Mouse (Mus musculus): Measurements from ENCODE around the gene Ubac2.

The Ubac2 gene

DNA sequence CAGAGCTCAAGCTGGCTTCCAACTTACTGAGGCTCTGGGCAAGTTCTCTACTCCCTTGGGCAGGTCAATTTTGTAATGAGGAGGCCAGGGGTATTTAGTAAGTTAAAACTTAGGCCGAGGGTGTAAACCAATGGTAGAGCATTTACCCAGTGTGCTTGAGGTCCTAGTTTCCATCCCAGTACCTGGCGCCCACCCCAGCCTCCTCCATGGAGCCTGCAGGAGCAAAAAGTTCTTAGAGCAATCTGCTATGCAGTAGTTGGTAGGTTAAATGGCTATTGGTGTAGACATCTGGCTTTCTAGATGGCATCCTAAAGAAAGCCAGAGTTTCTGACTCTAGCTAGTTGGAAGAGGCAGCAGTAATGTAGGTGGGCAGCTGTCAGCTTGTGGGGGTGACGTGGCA lies 71.0 kb downstream of the Ubac2 start:
- DNase-seq (ENCODE audit: low read depth, low spot score): no peak

DNA sequence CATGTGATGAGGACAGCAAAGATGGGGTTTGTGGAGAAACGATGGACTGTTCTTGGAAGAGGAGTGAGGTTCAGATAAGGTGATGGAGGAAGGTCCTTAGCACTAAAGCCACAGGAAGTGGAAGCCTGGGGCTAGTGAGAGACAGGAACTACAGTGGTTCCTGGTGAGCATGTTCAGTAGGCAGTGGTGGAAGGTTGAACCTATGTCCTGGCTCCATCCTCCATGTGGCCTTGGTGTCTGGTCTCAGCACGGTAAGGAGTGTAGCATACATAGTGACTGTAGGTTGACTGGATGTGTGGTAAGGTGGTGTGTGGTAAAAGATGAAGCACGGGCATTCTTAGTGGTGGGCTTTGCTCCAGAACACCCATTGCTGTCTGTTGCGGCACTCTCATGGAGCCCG lies 71.5 kb downstream of the Ubac2 start:
- DNase-seq (ENCODE audit: low read depth, low spot score): no peak

GRCm38 (mm10) chr14:121951399-121952045 lies 73.1 kb downstream of the Ubac2 start:
- peak; percentile 32 for DNase-seq (ENCODE audit: low read depth, low spot score)

- DNase-seq (ENCODE audit: low read depth, low spot score): no peak
These were observed 73.6 kb downstream of the Ubac2 start for GRCm38 (mm10) chr14:121952046-121952400.

GRCm38 (mm10) chr14:121954129-121954528 lies 75.7 kb downstream of the Ubac2 start:
- no peak for DNase-seq (ENCODE audit: low read depth, low spot score)

DNA sequence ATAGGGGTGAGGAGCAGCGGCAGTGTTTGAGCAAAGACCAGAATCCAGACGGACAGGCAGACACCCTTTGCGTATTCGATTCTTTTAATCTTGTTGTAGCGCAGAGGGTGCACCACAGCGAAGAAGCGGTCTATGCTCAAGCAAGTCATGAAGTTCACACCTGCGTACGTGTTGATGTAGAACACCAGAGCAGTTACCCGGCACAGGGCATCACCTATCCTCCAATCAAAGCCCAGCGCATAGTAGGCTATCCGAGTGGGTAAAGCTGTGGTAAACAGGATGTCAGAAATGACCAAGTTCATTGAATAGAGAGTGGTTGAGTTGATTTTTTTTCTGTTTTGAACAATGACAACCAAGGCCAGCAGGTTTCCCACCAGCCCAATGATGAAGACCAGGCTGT lies 76.2 kb downstream of the Ubac2 start:
- no peak for DNase-seq (ENCODE audit: low read depth, low spot score)

DNA sequence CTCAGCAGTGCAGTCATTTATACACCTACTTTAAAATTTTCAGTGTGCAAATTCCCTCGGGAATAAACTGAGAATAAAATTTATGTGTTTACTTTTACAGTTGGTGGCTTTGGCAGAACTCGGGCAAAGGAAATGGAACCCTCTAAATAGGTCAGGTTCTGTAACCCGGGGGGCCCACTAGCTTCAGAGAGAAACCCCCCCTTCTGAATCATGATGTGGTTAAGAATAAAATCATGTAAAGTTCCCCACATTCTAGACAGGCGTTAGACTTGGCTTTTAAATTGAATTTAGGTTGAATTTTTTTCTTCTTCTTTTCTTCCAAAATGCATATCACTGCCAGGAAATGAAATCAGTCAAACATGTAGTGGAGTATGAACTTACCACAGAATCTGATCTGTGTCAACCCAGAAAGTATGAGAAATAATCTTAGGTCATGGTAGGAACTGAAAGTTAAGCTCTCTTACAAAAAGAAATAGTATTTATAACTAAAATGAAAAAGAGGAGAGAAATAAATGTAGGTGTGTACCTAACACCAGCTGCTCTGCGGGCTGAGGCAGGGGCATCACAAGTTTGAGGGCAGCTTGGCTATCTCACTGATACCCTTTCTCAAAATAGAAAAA lies 76.9 kb downstream of the Ubac2 start:
- DNase-seq (ENCODE audit: low read depth, low spot score): no peak

DNA sequence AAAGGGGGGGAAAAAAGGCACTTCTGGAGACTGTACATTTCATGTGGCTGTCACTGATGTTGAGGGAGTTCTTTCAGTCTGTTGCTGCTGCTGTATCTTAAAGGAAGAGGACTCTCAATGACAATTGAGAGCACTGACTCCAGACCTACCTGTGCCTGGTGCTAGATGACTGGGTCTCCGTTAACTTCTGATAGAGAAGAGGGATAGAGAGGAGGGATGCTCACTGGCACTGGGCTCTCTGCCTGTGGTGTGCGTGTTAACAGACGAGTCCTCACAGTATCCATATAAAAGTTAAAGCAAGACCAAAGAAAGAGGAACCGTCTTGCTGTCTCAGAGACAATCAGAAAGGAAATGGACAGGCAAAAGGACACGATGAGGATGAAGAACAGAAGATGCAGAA lies 77.9 kb downstream of the Ubac2 start:
- no peak for DNase-seq (ENCODE audit: low read depth, low spot score)

DNA sequence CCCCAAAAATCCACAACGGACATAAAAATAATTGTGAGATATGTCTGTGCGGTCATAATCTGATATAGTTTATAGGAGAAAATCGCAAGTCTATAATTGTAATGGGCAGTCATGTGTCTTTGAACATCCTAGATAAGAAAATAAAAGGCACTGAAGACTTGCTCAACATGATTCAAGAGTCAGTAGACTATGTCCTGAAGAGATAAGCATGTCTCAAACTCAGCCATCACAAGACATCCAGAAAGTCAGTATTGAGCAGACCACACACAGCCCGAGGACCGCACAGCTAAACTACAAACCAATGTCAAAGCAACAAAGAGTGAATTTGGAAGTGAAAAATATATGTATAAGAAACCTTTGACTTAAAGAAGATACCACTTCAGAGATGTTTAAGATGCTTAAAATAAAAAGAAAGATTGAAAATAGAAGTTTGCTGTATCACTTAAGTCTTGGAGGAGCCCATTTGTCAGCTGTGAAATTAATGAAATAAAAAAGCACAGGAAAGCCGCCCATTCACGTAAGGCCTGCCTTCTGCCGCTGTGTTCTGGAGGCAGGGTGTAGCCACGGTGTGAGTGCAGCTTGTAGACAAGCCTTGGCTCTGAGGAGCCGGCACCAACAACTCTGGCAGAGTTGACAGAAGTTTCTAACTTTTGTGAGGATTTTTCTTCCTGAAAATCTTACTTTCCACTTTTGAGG lies 78.9 kb downstream of the Ubac2 start:
- DNase-seq (ENCODE audit: low read depth, low spot score): no peak

DNA sequence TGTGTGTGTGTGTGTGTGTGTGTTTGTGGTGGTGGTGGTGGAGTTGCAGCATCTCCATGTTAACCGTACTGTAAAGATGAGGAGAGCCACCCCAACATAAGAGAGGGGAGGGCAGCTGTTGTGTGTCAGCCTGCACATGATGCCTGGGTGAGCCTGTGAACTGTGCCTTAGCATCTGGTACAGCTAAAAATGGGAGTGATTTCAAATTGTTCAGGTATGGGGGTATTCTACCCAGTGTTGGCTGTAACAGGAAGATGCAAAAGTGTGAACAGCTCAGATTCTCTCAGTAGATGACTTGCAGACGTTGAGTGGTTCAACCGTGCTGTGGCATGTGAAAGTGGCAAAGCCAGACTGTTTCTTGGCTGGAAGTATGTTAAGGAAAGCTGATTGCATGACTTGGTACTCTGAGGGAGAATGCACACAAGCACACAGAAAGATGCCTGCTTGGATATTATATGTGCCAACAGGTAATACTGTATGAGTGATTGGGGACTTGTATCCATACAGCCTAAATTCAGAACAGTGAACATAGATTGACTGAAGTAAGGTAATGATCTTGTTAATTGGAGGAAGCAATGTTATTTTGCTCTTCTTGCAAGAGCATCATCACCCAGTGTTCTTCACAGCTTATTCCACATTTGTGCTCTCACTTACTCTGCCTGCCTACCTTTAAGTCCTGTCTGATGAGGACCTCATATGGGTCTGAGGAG lies 79.8 kb downstream of the Ubac2 start:
- no peak for DNase-seq (ENCODE audit: low read depth, low spot score)

DNA sequence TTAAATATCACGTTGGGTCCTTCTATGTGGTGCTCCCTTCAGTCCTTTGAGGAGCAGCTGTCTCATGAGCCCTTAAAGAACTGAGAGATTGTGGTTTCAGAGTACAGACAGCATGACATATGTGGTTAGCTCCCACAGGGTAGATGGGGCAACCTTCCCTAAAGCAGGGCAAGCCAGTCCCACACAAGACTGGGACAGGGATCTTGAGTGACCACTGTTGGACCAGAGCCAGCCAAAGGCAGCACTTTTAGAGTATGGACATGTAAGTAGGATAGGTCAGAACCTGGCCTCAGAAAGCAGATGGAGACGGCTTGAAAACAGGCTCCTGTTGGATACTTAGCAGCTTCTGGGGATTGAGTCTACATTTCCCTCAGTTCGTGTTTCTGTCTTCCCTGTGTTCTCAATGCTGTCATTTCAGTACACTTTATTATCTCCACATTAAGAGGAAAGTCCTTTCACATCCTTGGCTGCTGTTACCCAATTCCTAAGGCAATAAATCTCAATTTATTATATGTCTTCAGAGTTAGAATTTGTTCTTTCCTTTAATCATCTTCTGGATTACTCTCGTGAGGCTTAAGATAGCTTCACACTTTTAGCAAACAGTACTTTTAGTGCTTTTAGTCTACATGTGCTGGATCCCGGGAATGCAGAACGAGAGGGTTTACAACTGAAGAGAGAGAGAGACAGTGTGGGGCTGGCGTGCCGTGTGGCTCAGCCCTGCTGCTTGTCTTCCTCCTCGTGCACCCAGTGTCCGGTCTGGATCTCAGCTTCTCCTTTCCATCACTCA lies 80.5 kb downstream of the Ubac2 start:
- no peak for DNase-seq (ENCODE audit: low read depth, low spot score)

GRCm38 (mm10) chr14:121959538-121959980 lies 81.1 kb downstream of the Ubac2 start:
- DNase-seq (ENCODE audit: low read depth, low spot score): no peak

DNA sequence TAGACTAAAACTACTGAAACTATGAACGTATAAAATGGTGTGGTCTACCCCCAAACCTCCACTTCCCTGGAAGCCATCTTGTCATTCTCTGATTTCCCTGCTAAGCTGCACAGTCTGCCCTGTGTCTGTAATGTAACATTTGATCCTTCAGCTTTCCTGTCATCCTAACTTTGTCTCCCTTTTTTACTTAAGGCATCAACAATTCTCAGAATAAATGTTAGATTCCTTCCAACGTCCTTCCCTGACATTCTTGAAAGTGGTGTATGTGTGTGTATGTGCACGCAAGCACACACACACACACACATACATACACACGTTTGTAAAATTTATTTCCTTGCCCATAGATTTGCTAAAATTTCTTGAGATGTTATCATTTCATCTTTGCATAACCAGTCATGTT lies 81.6 kb downstream of the Ubac2 start:
- no peak for DNase-seq (ENCODE audit: low read depth, low spot score)

DNA sequence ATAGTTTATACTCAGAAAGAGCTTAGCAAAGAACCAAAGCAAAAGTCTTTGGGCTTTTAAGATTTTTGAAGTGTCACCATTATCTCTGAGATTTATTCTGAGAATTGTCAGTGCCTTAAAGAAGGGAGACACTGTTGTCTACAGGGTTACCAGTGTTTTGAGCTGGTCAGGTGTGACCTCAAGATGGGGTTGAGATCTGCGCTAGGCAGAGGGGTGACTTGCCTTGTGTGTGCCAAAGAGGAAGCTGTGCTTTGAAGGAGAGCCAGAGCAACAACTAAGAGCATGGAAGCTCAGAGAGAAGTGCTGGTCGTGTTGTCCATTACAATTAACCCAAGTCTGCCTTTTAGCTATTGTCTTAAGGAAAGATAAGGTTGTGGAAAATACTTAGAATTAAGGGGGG lies 82.1 kb downstream of the Ubac2 start:
- DNase-seq (ENCODE audit: low read depth, low spot score): no peak

DNA sequence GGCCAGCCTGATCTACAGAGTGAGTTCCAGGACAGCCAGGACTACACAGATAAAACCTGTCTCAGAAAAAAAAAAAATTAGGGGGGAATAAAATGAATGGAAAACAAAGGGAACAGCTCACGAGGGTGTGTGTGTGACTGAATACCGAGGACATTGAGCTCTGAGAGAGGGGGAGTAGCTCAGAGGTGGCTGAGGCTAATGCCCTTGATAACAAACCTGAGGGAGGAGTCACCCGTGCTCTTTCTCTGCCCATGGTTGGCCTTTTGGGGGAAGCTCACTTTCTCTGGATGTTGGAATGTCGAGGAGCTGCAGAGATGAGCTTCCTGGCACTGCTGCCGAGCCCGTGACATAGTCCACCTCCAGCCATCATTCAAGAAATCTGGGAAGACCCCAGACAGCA lies 82.6 kb downstream of the Ubac2 start:
- DNase-seq (ENCODE audit: low read depth, low spot score): peak; percentile 29

DNA sequence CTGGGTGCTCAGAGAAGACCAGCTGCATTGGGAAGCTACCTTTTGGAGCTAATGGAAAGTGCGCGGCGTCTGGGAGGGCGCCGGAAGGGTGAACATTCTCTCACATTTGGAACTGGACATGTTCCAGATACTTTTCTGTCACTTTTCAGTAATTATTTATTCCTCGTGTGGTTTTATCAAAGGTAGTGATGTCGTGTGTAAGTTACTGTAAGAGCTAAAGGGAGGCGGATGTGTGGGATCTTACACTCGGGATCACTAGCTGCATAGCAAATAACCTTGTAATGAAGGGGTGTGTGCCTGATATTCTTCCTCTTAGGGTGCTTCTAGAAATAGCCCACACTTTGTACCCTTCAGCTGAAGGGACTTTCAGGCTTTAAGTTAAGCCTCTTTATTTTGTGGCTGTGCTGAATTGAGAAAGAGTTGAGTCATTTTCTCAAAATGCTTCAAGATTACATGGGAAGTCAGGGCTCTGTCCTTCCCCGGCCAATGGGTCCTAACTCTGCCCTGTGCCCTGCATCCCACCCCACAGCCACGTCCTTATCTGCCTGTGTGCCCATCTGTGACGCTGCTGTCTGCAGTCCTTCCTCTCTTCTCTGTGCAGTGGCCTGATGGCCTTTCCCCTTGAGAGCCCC lies 83.2 kb downstream of the Ubac2 start:
- no peak for DNase-seq (ENCODE audit: low read depth, low spot score)

DNA sequence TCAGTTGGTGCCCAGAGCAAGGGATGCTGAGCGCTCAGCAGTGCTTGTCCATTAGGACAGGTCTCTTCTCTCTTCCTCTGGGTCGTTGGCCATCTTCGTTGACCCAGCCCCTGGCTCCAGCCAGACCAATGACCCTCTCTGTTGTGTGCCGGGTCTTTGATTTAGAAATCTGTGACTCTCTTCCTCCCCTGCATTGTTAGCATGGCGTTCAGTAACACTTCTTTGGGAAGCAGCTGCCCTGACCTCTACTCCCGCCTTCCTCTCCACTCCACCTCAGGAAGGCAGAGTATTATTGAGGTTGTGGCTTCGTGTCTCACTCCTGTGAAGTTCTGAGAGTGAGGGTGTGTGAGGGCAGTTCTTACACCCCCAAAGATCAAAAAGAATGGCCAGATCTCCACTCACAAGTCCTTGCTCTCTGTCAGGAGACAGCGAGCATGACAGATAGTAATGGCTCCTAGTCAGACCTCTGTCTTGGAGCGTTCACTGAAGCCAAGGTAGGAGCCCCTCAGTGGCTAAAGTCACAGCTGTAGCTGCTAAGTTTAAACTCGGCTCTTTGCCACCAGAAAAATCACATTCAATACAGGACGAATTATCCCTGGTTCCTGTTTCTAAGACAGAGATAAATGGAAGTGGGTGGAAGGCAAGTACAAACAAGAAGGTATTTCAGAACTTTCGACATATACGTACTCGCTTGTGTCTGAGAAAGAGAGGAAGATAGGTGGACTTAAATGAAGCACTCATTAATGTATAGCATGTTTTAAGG lies 83.9 kb downstream of the Ubac2 start:
- DNase-seq (ENCODE audit: low read depth, low spot score): no peak

DNA sequence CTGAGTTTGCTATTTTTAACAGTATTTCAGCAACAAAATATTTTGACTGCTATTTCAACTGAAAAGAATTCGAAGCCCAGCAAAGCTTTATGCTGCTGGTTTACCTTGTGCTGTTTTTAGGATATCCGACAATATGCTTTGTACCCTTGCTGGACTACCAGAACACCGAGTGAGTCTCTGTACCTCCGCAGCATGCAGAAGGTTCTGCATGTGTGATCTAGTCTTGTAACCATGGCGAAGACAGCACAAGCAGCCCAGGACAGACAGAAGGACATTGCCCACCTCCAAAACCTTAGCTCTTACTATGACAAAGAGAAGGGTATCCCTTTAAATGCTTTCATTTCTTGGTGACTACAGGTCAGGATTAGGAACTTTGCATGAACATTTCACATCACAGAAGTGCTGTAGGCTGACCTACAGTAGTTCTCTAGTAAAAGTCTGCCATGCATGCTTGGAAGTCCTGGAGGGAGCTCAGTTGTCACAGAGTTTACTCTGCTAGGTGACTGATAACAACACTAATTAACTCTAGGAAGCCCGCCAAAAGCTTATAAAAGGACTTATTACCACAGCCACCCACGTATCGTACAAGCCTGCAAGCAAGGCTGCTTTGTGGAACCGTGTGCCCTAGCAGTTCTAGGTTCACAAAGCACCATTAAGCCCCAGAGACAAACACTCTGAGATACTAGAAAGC lies 85.0 kb downstream of the Ubac2 start:
- DNase-seq (ENCODE audit: low read depth, low spot score): no peak

DNA sequence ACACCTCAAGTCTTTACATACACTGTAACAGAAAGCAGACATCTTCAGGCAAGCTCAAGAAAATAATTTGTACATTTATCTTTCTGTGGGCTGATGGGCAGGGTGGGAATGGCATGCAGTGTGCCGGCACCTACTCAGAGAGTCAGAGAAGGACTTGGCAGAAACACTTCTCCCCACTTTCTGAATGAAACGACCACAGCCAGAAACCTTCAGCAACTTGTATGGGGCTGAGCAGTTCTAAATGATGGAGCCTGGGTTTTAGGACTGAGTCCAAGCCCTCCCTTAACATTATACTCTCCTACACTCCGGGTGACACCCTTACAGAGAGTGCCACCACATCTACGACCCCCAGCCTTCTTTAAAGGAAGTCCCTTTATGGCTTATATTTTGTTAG lies 85.5 kb downstream of the Ubac2 start:
- DNase-seq (ENCODE audit: low read depth, low spot score): no peak

- DNase-seq (ENCODE audit: low read depth, low spot score): no peak
These were observed 86.6 kb downstream of the Ubac2 start, which contains the start of gene Gpr183 for GRCm38 (mm10) chr14:121964990-121965389. Gene Gpr183 (minus strand): TSS chr14:121965195.

All from ZHBTc4 (cell line).